Mouse (Mus musculus) cerebellum, adult 2 months (tissue): ENCODE data around the gene Dag1.

Experiments
- CTCF ChIP-seq: fragments of 200-500 bp; IDR thresholded peaks from 2 replicates; pipeline ENCODE4 v1.5.1; 2011; ENCODE audit warnings: low read depth, mild to moderate bottlenecking, control low read depth, low read length, moderate library complexity, borderline replicate concordance; ENCODE audit not compliant: insufficient read depth
- POLR2A ChIP-seq: fragments of 200-500 bp; IDR thresholded peaks from 2 replicates; pipeline ENCODE4 v1.6.1; 2011; ENCODE audit warnings: low read length, control low read depth, borderline replicate concordance; ENCODE audit not compliant: insufficient read depth

GRCm38 (mm10) chr9:108296453-108297355 is 32.9 kb upstream of the Dag1 start, which contains the start of gene Amt:
- no peak for TF ChIP-seq CTCF
- TF ChIP-seq POLR2A: peak; percentile 29; the same call in 1 of the 2 replicates
